Mouse (Mus musculus): ENCODE results near the gene Ndufs2.
A peak's percentile ranks its signal among the peaks of the same experiment; 100 is the strongest.

The Ndufs2 gene

DNA sequence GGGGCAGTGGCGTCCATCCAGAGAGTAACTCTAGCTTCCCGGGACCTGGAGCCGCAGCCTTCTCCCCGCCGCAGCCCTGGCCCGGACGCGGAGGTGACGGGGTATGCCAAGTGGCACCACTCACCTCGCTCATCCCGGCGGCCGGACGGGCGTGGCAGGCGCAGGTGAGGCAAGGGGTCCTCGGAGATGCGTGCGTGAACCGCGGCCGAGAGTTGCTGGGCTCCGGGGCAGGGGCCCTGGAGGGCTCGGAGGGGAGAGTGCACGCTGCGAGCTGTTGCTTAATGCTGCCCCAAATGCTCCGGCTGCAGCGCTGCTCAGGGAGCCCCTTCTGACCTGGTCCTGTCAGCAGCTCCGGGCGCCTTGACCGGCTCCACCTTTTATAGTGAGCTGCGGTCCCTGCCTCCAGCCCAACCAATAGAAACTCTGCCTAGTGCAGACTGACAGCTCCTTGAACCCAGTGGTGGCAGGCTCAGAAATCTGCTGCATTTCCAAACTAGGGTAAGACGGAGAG lies 55.2 kb downstream of the Ndufs2 start, which contains the start of gene Pcp4l1:
Gene Pcp4l1 (minus strand): TSS at position 382 of the 511 bp plus-strand sequence.
- peak; percentile 22 to 27 for DNase-seq (ENCODE audit: low spot score in 2 of 2)

DNA sequence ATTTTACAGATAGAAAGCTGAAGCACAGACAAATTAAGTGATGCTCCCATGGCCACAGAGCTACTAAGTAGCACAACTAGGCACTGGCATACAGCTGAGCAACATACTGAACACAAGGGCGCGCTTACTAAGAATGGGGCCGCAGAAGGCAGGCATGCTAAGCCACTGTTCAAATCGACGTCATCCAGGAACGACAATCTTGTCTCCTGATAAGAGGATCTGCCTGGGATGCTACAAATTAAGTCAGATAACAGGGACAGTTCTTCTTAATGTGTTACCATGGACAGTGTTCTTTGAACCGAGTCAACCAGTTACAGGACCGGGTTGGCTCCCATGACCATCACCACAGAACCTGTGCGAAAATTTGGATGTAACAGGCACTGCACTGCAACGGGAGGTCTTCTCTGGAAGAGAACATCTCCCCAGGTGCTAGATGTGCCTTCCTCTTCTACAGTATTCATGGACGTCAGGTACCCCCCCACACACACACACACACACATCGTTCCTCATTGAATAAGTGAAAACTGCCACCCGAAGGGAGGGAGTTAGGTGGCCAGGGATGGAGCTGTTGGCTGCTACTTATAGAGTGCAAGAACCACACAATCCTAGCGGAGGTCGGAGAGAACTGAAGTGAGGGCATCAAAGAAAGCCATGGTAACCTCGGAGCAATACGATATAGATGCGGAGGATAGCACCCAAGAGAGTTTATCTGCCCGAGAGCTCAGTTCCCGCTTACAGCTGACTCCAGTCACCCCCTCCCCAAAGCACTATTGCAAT lies 56.0 kb downstream of the Ndufs2 start:
- DNase-seq (ENCODE audit: low spot score in 2 of 2) = no peak

DNA sequence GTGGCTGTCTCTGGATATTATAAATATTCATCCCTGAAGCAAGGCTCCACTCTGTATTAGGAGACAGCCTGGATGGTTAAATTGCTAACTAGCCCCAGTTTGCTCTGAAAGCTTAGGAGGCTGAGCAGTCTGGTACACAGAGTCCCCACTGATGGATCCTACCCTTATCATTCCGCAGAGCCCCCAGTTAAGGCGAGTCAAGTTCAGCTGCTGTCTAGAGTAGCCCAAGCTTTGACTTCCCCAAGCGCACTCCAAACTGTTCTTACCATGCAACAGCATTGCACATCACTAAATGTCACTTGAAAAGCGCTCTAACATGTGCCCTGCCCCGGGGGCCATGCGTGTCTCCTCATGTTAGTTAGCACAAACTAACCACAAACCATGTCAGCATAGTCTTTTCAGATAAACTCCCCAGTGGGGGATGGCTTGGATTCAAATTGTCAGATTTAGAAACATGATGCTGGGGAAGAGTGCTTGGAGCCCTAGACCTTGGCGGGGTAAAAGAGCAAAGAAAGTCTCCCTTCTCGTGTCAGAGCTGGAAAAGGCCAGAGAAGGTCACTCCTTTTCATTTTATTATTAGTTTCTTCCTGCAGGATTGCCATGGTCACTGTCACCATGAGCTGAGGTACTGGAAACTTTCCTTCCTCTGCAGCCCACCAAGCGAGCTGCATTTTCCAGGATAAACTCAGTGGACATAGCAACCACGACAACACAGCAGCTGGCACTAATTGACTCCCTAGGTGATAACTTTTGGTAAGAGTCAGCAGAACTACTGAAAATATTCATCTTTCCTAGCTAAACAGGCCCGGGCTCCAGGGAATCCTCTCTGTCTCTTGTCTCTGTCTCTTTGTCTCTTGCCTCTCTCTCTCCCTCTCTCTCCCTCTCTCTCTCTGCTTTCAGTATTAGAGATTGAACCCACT lies 57.0 kb downstream of the Ndufs2 start:
- DNase-seq (ENCODE audit: low spot score in 2 of 2) = no peak

DNA sequence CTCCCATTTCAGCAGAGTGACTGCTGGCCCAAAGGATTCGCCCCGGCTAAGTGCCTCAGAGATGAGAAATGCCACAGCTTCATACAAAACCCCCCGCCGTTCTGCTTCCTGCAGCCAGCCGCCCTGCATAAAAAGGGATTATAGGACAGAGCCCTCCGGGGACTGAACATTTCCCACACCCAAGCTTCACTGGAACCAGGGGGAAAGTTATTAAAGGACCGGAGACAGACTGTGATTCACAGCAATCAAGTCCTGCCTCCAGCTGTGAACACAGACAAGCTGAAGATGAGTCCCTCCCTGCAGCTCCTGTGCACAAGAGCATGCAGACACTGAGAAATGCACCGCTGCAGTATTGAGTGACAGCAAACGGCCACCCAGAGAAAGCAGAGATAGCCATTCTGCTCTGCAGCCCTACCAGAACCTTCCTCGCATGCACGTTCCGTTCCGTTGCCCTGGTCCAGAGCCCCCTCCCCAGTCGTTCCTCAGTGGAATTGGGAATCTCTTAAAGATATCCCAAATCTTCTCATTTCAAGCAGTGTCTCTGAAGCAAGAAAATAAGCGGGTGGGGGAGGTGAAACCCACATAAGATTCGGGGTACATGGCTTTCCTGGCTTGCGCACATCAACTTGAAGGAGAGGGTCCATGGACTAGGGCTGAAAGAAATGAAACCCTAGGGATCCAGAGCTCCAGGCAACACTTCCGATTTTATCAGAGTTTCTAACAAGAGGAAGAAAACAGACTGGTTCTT lies 57.9 kb downstream of the Ndufs2 start:
- no peak for DNase-seq (ENCODE audit: low spot score in 2 of 2)

DNA sequence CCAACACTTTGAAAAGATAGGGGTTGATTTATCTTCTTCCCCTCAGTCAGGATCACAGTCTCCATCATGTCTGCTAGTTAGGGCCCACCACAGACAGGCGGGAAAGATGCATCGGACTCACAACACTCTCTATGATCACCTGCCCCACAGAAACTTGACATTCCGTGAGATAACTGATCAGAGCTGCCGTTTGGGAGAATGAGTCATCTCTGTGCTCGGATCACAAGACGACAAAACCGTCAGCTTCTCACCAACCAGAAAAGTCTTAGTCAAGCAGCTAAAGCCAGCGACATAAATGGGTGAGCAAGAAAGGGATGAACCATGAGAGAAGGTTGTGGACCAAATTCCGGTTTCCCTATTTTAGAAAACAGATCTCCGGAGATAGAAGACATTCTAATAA lies 58.9 kb downstream of the Ndufs2 start:
- DNase-seq (ENCODE audit: low spot score in 2 of 2) = no peak

DNA sequence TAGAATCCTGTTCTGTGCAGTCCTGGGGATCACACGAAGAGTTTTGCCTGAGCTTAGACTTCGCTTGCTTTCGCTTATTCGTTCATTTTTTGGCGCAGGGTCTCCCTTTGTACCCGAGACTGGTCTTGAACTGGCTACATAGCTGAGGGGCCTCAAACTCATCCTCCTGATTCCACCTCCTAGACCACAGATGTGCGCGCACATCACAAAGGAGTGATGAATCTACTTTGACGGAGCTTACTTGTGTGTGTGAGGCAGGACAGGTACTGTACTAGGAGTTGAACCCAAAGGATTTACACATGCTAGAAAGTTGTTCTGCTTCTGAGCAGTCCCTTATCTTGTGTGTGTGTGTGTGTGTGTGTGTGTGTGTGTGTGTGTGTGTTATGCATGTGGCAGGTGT lies 60.4 kb downstream of the Ndufs2 start:
- DNase-seq (ENCODE audit: low spot score in 2 of 2) = no peak

DNA sequence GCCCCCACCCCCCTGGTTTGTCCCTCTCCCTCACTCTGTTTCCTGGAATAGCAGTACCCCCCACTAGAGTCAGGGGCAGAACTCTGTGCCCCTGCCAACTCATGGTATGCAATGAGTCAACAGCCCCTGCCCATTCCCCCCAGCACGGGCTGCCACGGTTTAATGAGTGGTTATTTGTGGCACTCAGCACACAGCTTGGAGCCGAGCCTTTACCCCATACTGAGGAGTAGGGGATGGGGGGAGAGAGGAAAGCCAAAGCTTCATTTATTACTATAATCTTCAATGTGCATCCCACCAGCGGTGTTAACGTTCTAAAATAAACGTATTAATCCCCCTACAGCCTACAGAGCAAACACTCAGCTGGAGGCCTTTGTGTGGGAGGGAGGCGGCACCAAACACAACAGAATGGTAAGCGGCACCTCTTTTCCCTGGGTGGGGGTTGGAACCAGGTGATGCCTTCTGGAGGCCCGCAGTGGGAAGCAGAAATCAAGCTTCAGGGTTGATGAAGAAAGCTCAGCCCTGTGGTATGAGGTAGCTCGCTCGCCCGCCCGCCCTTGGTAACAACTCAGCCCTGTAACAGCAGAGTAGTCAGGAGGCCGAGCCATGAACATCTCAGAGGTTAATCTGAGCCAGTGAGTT lies 61.6 kb downstream of the Ndufs2 start:
- DNase-seq (ENCODE audit: low spot score in 2 of 2) = no peak

DNA sequence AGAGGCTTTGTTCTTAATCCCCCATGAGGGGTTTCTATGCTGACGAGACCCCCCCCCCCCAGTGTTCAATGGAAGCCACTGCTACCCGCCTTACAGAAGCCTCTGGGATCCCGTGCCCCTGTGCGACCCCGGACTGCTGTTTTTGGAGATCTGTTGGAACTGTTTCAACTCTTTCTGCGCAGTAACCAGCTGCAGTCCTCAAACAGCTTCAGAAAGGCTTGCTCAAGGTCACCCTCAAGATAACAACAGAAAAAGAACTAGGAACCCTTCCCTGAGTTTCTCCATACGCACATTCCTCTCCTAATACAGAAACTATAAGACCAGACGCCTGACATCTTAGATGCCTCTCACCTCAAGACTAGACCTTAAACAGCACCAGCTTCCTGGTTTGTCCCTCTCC lies 62.1 kb downstream of the Ndufs2 start:
- no peak for DNase-seq (ENCODE audit: low spot score in 2 of 2)

DNA sequence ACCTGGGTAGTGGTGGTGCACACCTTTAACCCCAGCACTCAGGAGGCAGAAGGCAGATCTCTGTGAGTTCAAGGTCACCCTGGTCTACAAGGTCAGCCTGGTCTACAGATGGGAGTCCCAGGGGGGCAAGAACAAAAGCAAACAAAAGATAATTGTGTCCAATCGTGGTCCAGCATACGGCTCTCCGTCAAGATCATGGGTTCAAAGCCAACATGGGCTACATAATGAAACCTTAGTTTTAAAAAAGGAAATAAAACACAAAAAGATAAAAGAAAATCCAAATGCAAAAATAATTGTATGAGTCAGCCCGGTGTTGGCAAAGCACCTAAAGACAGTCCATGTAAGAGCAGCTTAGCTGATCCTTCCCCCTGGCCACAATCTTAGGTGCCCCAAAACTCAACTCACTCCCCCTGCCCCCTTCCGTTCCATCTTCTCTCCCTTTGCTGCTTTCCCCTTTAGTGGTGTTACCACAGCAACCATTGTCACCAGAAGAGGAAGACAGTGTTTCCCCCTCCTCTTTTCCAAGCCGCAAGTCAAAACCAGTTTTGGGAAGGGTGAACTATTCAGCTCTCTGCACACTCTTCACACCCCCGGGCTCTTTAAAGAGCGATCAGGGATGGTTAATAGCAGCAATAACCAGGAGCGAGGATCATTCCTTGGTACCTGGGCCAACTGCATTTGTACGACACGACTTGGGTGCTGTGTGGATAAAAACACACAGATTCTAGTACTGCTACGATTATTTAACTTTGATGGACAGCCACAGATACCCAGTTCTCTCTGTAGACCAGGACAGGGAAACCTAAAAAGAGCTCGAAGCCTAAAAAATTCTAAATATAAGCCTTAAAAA lies 63.1 kb downstream of the Ndufs2 start:
- DNase-seq (ENCODE audit: low spot score in 2 of 2) = no peak

DNA sequence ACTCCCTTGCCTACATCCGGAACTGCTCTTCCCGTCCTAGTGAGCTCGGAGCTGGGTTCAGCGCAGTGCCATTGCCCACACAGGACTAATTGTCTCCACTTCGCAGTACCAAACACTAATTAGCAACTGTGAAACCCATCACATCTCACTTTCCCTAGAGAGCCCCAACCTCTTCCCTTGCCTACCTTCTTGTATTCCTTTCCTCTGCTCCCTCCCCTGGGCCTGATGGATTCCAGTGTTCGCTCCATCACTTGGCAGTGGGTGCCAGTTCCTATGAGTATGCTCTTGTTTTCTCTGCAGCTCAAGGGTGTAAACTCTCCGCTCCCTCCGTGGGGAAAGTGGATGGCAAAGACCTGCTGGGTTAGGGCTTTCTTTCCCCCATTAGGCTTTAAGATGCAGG lies 65.5 kb downstream of the Ndufs2 start:
- no peak for DNase-seq (ENCODE audit: low spot score in 2 of 2)

All from urinary bladder, adult 18-20 months (tissue).